Mouse (Mus musculus) activated CD4-positive, CD25-positive, alpha-beta regulatory T cell, adult 4 months (primary cell): ENCODE data around the gene Kansl2. TPM values are rescaled to one million over a fixed set of nuclear protein-coding genes. Genes with fewer than 3 reads are reported as not detected.

ENCODE experiments used
- ATAC-seq: one replicate; pipeline ENCODE4 v1.8.0; 2017
- polyA plus RNA-seq, 2 experiments: library from polyadenylated mRNA; unstranded; fragments of 100-300 nt; shearing (Covaris generic); gene quantifications; one replicate each; pipeline ENCODE4 v1.2.1; 2017

Kansl2 gene
- polyA plus RNA-seq, 2 experiments from 2014 or later: 29.0 to 35.9 TPM

DNA sequence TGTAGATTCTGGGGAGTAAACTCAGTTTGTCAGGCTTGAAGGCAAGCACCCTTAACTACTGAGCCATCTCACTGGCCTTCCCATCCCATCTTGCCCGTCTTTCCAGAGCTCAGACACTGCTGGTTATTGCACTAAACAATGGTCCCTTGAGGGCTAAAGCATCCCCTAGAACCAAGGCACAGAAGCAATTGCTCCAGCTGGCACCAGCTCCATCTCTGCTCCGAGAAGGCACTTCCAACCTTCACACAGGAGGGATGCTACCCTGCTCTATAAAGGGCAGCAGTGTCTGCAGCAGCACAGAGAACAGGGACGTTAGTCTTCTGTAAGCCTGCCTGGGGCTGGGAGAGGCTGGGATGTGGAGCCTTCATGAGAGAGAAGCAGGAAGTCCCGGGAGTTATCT lies 42.0 kb downstream of the Kansl2 start, which contains the start of gene Olfr279:
Gene Olfr279 (plus strand): TSS at position 301 of the 400 bp plus-strand sequence.
- no peak for ATAC-seq

DNA sequence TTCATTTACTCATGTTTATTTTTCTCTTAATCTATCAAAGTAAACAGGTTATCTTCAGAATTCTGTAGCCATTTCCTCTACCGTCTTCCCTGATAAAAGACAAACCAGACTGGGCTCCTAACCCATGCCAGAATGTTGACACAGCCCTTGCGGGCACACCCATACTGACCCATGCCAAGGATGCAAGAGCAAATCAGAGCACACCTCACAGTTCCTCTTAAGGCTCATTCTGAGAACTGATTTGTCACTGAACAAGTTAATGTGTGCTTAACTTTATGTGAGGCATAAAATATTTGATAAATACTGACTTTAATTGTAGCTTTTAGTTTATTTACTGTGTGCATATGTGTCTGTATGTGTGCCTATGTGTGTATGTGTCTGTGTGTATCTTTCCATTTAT lies 42.7 kb downstream of the Kansl2 start:
- no peak for ATAC-seq

- no peak for ATAC-seq
These were observed 47.5 kb downstream of the Kansl2 start for GRCm38 (mm10) chr15:98486433-98487021.

GRCm38 (mm10) chr15:98483907-98484886 lies 49.9 kb downstream of the Kansl2 start:
- no peak for ATAC-seq

- no peak for ATAC-seq
These were observed 51.4 kb downstream of the Kansl2 start, which contains the start of gene Lalba for GRCm38 (mm10) chr15:98482701-98483100. TSS of gene Lalba (minus strand) at chr15:98482721.

- no peak for ATAC-seq
These were observed 54.4 kb downstream of the Kansl2 start for GRCm38 (mm10) chr15:98479568-98480102.

GRCm38 (mm10) chr15:98476281-98476680 lies 57.8 kb downstream of the Kansl2 start:
- no peak for ATAC-seq

- no peak for ATAC-seq
These were observed 58.7 kb downstream of the Kansl2 start for GRCm38 (mm10) chr15:98475382-98475781.

GRCm38 (mm10) chr15:98474958-98475357 lies 59.1 kb downstream of the Kansl2 start:
- no peak for ATAC-seq

DNA sequence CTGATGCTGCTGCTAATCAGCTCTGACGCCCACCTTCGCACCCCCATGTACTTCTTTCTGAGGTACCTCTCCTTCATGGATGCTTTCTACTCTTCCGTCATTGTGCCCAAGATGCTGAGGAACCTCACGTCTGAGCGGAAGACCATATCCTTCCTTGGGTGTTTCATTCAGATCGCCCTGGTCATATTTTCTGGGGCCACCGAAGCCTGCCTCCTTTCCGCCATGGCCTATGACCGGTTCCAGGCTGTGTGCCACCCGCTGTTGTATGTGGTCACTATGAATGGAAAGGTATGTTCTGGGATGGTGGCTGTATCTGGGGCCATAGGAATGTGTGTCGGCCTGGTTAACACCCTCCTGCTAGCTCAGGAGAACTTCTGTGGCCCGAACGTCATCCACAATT lies 62.5 kb downstream of the Kansl2 start:
- no peak for ATAC-seq

DNA sequence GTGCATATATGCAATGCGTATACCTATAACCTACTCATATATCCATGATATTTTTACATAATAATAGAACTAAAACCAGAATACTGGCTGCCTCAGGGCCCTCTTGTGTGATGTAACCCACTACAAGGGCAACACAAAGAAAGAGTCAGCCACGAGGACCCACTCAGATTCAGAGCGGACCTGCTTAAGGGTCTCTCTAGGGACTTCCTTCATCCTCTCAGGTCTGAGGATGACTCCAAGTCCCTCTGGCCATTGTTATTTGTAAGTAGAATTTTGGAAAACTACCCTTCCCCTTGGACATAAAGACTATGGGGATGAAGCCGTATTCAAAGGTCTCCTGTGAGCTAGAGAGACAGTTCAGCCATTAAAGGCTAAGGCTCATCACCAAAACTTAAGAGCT lies 64.5 kb downstream of the Kansl2 start, which contains the start of gene OR5BS1P:
Gene OR5BS1P (plus strand): TSS at position 301 of the 400 bp plus-strand sequence.
- ATAC-seq: no peak

Other genes with a start within 250 kb of the Kansl2 start
- not detected for gene Zfp641, start 238.1 kb downstream of the Kansl2 start, polyA plus RNA-seq
- gene Olfr285, start 216.9 kb downstream of the Kansl2 start, polyA plus RNA-seq: not detected
- gene Olfr284, start 193.3 kb downstream of the Kansl2 start, polyA plus RNA-seq: not detected
- gene Olfr283, start 153.3 kb downstream of the Kansl2 start, polyA plus RNA-seq: not detected
- gene Olfr282, start 103.0 kb downstream of the Kansl2 start, polyA plus RNA-seq: not detected
- gene Olfr281, start 81.7 kb downstream of the Kansl2 start, polyA plus RNA-seq: not detected
- gene OR5BS1P, start 64.4 kb downstream of the Kansl2 start, polyA plus RNA-seq: under 1 TPM in 1 of 2 experiments, not detected in 1; 0.07 TPM
- not detected for gene Lalba, start 51.5 kb downstream of the Kansl2 start, polyA plus RNA-seq
- gene Olfr279, start 41.9 kb downstream of the Kansl2 start, polyA plus RNA-seq: not detected
- 10 to 100 TPM; 71.1 to 73.1 TPM for gene Ccnt1, start 36.7 kb upstream of the Kansl2 start, polyA plus RNA-seq
- not detected for gene 4930415O20Rik, start 36.7 kb upstream of the Kansl2 start, polyA plus RNA-seq
- under 1 TPM; 0.36 to 0.56 TPM for gene Adcy6, start 75.8 kb upstream of the Kansl2 start, polyA plus RNA-seq
- gene Cacnb3, start 96.6 kb upstream of the Kansl2 start, polyA plus RNA-seq: under 1 TPM in 1 of 2 experiments, not detected in 1; 0.19 TPM
- 10 to 100 TPM; 22.8 to 27.3 TPM for gene Ddx23, start 128.6 kb upstream of the Kansl2 start, polyA plus RNA-seq
- 1 to 10 TPM in 1 of 2 experiments, under 1 TPM in 1; 0.50 to 1.5 TPM for gene Rnd1, start 143.2 kb upstream of the Kansl2 start, polyA plus RNA-seq
- under 1 TPM in 1 of 2 experiments, not detected in 1; 0.62 TPM for gene Ccdc65, start 173.9 kb upstream of the Kansl2 start, polyA plus RNA-seq
- 1 to 10 TPM; 1.3 to 1.7 TPM for gene Fkbp11, start 193.9 kb upstream of the Kansl2 start, polyA plus RNA-seq
- 10 to 100 TPM; 29.9 to 46.7 TPM for gene Arf3, start 228.9 kb upstream of the Kansl2 start, polyA plus RNA-seq
- under 1 TPM in 1 of 2 experiments, not detected in 1; 0.22 TPM for gene Wnt10b, start 243.9 kb upstream of the Kansl2 start, polyA plus RNA-seq